Mouse (Mus musculus) R1 (cell line): ENCODE results near the gene Ap1s1.

Source experiments
- DNase-seq: peaks from one replicate; pipeline ENCODE4 v3.0.0-alpha.2; 2018; ENCODE audit warnings: low read depth, low spot score

The Ap1s1 gene

GRCm38 (mm10) chr5:137065454-137065853 is 19.5 kb upstream of the Ap1s1 start:
- DNase-seq, result no peak

- DNase-seq, result no peak
Measured at GRCm38 (mm10) chr5:137062601-137063000, 16.7 kb upstream of the Ap1s1 start.

- DNase-seq, result no peak
Measured at GRCm38 (mm10) chr5:137061809-137062481, 16.0 kb upstream of the Ap1s1 start.

- no peak for DNase-seq
Measured at GRCm38 (mm10) chr5:137054873-137055272, 8.9 kb upstream of the Ap1s1 start.

DNA sequence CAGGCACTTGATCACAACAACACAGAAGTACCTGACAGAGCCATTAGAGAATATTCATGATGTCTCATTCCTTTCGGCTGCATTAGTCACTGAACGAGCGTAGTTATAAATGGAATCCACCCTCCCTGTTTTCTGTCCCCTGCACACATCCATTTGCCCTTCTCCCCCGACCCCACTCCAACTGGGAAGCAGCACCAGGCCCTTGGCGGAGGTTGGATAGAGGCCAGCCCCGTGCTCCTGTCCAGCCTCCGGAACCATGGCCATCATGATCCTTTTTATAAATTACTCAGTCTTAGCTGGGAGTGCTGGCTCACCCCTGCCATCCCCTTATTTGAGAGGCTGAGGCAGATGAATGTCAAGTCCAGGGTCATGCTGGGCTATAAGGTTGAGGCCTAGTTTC is 8.4 kb upstream of the Ap1s1 start:
- DNase-seq, result no peak

DNA sequence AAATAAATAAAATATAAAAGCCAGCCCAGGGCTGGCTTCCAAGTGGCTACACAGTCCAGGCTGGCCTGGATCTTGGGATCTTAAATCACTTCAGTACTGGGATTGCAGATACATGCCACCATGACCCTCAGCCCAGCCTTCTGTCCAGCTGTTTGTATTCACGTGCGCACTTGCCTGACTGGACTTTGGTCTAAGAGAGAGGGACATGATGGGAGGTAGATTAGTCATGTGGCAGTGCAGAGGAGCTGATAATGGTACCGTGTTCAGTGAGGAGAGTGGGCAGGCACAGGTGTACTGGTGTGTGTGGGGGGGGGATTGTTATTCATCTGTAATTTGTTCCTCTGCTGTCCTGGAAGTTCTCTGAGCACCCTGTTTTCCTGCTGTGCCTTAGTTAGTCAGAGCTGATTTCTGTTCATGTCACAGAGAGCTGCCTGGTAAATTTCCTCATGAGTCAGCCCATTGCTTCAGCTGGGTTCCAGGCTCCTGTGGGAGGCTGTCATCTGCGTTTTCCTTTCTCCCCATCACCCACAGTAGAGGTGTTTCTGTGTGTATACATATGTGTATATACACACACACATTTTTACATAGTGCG is 6.1 kb upstream of the Ap1s1 start:
- DNase-seq, result no peak

DNA sequence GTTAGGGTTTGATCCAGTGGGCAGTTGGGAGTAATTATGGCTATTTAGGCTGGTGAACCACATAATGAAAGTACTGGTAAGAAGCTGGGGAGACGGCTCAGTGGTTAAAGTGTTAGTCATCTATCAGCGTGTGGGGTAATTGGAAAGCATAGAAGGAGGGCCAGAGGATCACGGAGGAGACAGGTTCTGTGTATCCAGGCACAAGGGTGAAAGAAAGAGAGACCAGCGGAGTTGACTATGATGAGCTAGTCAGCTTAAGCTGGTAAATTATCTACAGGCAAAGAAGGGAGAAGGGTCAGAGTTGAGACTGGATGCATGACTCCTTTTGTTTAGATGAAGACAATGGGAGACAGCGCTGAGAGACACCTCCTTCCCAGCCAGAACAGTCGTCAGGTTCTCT is 5.2 kb upstream of the Ap1s1 start:
- DNase-seq, result peak; percentile 62

- peak; percentile 96 for DNase-seq
Measured at GRCm38 (mm10) chr5:137046991-137047390, 1.1 kb upstream of the Ap1s1 start.

- DNase-seq, result no peak
Measured at GRCm38 (mm10) chr5:137046324-137046718, 386 bp upstream of the Ap1s1 start.

DNA sequence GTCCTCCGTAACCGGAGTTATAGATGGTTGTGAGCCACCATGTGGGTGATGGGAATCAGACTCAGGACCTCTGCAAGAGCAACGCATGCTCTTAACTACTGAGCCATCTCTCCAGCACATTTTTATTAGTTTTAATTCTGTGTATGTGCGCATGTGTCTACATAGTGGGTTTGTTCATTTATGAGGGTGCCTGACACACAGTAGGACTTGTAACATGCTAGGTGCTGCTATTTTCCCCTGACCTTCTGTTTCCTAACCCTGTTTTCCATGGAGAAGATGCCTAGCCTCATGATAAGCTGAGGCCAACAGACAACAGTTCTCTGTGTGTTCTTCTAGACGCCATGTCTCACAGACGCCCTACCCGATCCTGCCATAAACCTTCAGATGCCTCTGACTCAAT is 1.9 kb downstream of the Ap1s1 start:
- DNase-seq, result no peak

DNA sequence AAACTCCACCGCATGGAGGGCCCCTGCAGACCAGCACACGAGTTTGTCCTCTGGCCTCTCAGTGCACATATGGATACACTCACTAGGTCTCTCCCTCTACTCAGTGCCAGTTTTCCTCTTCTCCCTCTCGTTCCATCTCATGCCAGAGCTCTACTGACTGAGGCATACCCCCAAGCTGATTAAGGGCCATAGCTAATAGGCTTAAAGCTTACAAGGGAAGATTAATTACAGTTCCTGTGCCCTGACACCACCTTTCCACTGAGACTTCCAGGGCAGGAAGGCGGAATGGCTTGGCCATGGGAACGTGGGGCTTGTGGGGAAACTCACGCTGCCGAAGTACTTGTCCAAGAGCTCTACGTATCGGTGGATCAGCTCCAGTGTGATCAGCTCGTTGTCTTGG is 4.5 kb downstream of the Ap1s1 start:
- DNase-seq, result no peak

DNA sequence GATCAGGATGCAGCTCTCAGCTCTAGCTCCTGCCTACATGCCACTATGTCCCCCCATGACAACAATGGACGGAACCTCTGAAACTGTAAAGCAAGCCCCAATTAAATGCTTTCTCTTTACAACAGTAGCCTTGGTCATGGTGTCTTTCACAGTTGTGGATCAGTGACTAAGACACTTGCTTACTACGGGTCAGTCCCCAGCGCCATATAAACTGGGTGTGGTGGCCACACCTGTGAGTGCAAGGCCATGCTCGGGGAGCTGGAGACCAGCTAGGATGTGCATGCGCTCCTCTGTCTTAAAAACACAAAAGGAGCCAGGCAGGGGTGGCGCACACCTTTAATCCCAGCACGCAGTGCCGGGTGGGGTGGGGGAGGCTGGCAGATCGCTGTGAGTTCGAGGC is 6.5 kb downstream of the Ap1s1 start:
- peak; percentile 65 for DNase-seq

DNA sequence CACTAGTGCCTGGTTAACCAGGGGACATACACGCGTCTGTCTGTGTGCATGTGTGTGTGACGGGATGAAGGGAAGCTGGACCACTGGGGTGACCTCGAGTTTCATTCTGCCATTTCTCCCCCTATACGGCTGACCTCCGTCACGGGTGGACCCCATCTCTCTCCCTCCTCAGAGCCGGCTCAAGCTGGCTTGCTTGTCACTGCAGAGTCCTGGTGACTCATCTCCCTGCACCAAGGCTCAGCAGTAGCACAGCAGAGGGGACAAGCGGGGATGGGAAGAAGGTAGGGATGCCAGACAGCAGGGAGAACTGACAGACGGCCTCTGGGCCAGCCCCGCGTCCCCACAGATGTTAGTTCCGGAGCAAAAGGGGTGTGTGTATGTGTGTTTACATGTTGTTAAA is 9.7 kb downstream of the Ap1s1 start:
- no peak for DNase-seq

GRCm38 (mm10) chr5:137032641-137033074 is 13.3 kb downstream of the Ap1s1 start:
- DNase-seq, result peak; percentile 94

DNA sequence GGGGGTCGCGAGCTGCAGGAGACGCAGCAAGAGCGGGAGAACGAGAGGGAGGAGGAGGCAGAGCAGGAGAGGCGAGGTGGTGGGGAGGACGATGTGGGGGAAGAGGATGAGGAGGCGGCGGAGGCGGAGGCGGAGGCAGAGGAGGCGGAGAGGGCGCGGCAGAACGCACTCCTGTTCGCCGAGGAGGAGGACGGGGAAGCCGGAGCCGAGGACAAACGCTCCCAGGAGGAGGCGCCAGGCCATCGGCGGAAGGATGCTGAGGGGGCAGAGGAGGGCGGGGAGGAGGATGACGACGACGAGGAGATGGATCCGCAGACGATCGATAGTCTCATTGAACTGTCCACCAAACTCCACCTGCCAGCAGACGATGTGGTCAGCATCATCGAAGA is 13.9 kb downstream of the Ap1s1 start:
- peak; percentile 54 for DNase-seq

DNA sequence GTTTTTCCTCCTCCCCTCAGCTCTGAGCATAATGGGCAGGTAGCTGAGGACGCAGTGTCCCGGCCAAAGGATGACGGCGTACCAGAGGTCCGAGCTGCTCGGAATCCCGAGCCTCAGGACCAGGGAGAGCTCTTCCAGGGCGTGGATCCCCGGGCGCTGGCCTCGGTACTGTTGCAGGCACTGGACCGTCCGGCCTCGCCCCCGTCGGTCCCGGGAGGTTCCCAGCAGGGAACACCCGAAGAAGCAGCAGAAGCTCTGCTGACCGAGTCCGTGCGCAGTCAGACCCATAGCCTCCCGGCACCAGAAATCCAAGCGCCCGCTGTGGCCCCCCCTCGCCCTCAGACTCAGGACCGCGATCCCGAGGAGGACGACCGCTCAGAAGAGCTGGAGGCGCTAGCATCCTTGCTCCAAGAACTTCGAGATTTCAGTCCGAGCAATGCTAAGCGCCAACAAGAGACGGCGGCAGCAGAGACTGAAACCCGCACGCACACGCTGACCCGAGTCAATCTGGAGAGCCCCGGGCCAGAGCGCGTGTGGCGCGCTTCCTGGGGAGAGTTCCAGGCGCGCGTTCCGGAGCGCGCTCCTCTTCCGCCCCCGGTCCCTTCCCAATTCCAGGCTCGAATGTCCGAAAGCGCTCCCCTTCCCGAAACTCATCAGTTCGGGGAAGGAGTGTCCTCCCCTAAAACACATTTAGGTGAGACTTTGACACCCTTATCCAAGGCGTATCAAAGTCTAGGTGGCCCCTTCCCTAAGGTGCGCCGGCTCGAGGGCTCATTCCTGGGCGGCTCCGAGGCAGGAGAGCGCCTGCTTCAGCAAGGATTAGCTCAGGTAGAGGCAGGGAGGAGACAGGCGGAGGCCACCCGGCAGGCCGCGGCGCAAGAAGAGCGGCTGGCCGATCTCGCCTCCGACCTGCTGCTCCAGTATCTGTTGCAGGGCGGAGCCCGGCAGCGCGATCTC is 14.6 kb downstream of the Ap1s1 start:
- peak; percentile 46 for DNase-seq

DNA sequence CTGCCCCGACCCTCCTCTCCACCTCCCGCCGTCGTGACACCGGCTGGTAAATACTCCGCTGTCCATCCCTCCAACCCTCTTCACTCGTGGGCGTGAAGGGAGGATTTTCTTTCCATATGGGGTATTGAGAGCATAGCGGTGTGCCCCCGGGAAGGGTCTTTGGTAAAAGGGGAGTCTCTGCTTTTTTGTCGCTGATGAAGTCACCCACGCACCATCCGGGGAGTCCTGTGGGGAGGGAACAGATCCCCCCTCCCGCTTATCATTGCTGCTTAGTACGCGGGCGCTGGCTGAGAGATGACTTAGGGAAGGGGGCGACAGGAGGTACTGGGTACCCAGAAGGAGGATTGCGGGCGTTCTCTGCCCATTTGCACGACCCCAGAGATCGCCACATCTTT is 15.5 kb downstream of the Ap1s1 start:
- no peak for DNase-seq

DNA sequence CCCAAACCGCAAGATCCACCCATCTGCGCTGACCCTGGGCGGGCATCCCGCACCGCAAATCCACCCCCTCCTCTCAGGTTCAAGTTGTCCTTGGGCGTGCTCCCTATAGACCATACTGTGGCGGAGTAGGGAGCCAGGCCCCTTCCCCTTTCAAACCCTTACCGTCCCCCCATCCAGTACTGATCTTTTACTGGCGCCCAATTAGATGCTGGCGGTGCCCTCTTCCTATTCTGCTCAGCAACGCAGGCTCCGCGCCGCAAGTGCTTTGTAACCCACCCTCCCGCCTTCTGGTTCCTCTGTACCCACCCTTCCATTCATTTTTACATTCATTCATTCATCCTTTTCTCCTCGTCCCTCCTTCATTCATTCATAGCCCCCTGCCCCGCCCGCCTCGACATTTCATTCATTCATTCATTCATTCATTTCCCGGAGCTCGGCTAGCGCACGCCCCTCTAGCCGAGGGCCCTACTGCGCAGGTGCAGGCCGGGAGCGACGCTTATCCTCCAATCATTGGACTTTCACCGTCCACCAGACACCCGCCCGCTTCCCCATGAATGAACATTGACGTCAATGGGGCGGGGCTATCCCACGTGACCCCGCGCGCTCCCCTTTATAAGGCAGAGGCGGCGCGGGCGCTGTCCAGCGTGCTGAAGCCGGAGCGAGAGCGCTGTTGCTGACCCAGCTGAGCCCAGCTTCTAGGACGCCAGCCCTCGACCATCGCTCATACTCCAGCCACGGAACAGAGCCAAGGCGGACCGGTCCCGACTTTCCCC is 16.1 kb downstream of the Ap1s1 start:
- peak; percentile 98 for DNase-seq

DNA sequence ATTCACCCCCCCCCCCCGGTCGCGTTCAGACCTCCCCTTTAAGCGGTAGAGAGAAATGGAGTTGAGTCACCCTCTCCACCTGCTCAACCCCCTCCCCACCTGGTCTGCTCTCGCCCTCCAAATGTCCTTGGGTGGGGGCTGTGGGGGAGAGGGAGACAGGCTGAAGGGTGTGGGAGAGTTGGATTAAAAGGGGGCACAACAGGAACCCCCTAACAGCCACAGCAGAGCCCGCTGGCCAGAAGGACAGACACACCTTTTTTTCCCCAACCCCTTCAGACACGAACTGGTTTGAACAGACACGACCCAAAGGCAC is 16.7 kb downstream of the Ap1s1 start:
- DNase-seq, result no peak

- DNase-seq, result no peak
Measured at GRCm38 (mm10) chr5:137028561-137029272, 17.2 kb downstream of the Ap1s1 start.

DNA sequence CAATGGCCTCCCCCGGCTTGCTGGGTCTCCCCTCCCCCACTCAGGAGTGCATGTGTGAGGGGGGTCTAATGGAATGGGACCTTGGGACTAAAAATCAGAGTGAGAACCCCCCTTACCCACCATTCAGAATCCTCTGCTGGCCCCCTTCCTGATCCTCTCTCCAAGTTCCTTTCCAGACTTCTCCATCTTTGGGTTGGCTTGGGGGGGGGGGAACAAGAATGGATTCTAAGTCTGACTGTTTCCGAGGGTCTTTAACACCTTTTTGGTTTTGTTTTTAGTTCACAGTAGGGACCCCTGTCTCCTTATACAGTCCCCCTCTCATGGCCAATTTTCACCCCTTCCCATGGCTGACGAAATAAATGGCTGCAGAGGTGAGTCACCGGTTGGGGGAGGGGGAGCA is 19.8 kb downstream of the Ap1s1 start, which contains the start of gene Vgf:
TSS of gene Vgf (plus strand) at position 301 of the 400 bp plus-strand sequence.
- no peak for DNase-seq
